Mouse (Mus musculus) G1E (cell line): Measurements from ENCODE around the gene Gm17334. TPM values are rescaled to one million over a fixed set of nuclear protein-coding genes. Genes with fewer than 3 reads are reported as not detected.
"Not testable (repeated sequence)": the region's sequence is repeated elsewhere in the genome, so short reads cannot be mapped to it uniquely, and the experiment has no call there.

Experiments
- ATAC-seq: 2 replicates; pipeline ENCODE4 v1.8.0; 2016; ENCODE audit warnings: mild to moderate bottlenecking; ENCODE audit not compliant: insufficient number of reproducible peaks, poor library complexity, low FRiP score, severe bottlenecking; ENCODE audit errors: extremely low read depth
- DNase-seq: peaks from one replicate; pipeline ENCODE4 v3.0.0; 2012; ENCODE audit warnings: low spot score
- H3K27me3 ChIP-seq: 2 replicates; pipeline ENCODE4 v1.6.1; 2012; ENCODE audit warnings: mild to moderate bottlenecking, low read length, inconsistent platforms; ENCODE audit not compliant: insufficient read depth
- H3K36me3 ChIP-seq: replicated peaks from 2 replicates; pipeline ENCODE3; 2012; ENCODE audit warnings: mild to moderate bottlenecking, inconsistent platforms
- H3K4me1 ChIP-seq: 2 replicates; pipeline ENCODE4 v1.6.1; 2012; ENCODE audit warnings: low read depth, low read length, inconsistent platforms, mixed read lengths; ENCODE audit not compliant: insufficient read depth
- H3K4me3 ChIP-seq: 2 replicates; pipeline ENCODE4 v1.5.1; 2012; ENCODE audit warnings: low read depth, mild to moderate bottlenecking, inconsistent platforms, low read length, moderate library complexity, mixed read lengths
- H3K9me3 ChIP-seq: replicated peaks from 2 replicates; pipeline ENCODE4 v1.6.1; 2012; ENCODE audit warnings: inconsistent platforms
- CTCF ChIP-seq: IDR thresholded peaks from 2 replicates; pipeline ENCODE4 v1.5.1; 2012; ENCODE audit warnings: low read depth, low read length, inconsistent platforms, mixed read lengths
- GATA1 ChIP-seq: IDR thresholded peaks from 2 replicates; pipeline ENCODE4 v1.6.1; 2012; ENCODE audit warnings: borderline replicate concordance, low read length, inconsistent platforms, mixed read lengths
- GATA2 ChIP-seq: IDR thresholded peaks from 2 replicates; pipeline ENCODE4 v1.6.1; 2012; ENCODE audit warnings: low read depth, low read length, inconsistent platforms, borderline replicate concordance
- POLR2AphosphoS5 ChIP-seq: IDR thresholded peaks from 2 replicates; pipeline ENCODE4 v1.6.1; 2012; ENCODE audit warnings: low read depth, low read length, inconsistent platforms; ENCODE audit not compliant: insufficient replicate concordance
- TAL1 ChIP-seq: conservative IDR thresholded peaks from 2 replicates; pipeline ENCODE4 v1.6.1; 2012; ENCODE audit warnings: low read depth, low read length, inconsistent platforms, mixed read lengths
- polyA plus RNA-seq: library from polyadenylated mRNA; stranded (reverse); fragments of >175 nt; gene quantifications from 2 replicates; pipeline ENCODE4 v1.2.3, GENCODE M21; 2012
- total RNA-seq, 2 experiments: library from RNA; stranded (forward) in 1 of 2; stranded (reverse) in 1 of 2; fragments of 200-1000 nt in 1 of 2; fragments of >200 nt in 1 of 2; fragmentation: Nextera tagmentation in 1 of 2; gene quantifications; 2 replicates each; pipeline ENCODE4 v1.2.3; 2014 to 2017

Gene Gm17334
- total and polyA plus RNA-seq, 3 experiments, result not detected

DNA sequence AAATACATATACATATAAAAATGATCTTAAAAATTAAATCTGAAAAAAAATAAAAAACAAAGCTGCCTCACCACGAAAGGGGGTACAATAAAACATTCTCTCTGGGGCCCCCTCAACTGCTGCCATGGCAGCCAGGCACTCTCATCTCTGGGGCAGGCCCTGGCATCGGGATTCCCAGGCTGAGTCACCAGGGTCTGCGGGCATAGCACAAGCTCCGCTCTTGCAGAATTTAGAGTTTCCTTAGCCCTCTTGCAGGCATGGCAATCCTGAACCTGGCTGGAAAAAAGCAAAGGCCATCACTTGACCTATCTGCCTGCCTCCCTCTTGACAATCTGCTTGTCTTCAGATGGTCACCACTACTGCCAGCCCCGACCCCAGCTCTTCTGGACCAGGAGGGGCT is 11.7 kb downstream of the Gm17334 start:
- H3K9me3 ChIP-seq, result no peaks in the 10 kb centered on the region
- no peak for ATAC-seq
- H3K36me3 ChIP-seq, result no peaks in the 10 kb centered on the region
- H3K4me3 ChIP-seq, result no peak overlapping the region
- TF ChIP-seq GATA1, result no peak
- TF ChIP-seq POLR2AphosphoS5, result no peak
- no peak for TF ChIP-seq GATA2
- no peak for TF ChIP-seq TAL1
- no peak for TF ChIP-seq CTCF
- H3K4me1 ChIP-seq, result peaks cover 33% of the 10 kb centered on the region
- peaks cover 44% of the 10 kb centered on the region for H3K27me3 ChIP-seq
- no peak for DNase-seq

DNA sequence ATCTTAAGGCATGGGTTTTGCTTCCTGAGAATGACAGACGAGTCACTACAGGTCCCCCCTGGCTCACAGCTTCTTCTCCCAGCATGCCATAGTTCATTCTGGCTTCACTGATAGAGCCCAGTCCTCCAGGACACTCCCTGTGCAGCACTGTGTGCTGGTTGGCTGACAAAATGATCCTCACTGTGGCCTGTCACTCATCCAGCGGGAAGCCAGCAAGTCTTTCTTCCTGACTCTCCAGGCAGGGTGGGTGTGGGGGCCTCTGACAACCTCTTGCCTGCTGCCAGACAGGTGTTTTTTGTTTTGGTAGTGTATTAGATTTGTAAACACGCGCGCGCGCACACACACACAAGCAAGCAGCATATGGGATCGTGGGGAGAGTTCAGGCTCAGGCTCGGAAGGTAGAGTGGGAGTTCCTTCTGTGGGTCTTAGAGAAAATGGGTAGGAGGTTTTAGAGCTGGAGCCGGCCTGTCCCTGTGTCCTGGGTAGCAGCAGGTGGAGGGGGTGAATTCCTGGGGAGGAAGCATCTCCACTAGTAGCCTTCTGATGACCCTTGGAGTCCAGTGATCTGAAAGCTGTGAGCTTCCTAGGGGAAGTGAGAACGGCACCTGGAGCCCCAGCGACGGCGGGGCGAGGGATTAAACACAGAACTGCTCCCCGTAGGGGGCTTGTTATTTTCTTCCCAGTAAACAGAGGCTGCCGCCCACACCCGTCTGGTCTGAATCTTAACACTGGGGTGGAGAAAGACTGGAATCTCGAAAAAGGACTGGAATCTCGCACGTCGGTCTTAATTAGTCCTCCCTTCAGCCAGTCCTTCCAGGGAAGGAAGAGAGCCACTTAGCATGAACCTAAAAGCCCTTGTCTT is 13.2 kb downstream of the Gm17334 start:
- H3K4me1 ChIP-seq, result peaks cover 28% of the 10 kb centered on the region
- no peak for ATAC-seq

DNA sequence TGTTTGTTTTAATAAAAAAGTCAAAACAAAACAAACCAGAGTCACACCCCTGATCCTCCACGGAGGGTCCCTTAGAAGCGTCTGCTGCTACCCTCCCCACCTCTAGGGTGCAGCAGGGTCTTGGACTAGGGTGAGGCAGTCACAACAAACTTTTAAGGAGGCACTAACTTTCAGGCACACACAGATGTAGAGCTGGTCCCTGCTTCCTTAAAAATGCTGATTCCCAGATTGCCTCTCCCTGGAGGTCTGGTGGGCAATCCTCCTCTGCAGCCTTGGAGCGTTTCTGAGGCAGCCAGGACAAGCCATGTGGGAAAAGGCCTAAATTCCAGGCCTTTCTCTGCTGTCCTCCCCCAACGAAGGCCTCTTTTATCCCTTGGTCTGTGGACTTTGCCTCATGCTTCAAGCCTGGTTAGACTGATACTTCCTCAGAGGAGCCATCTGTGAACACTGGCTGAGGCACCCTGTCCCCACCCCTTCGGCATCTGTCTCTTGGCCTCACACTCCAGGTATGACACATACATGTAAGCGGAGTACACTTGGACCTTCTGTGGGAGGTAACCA is 14.1 kb downstream of the Gm17334 start:
- Histone ChIP-seq H3K4me3 (no peak overlapping the region), H3K4me1 (peaks cover 19% of the 10 kb centered on the region), H3K36me3 (no peaks in the 10 kb centered on the region), H3K27me3 (peaks cover 44% of the 10 kb centered on the region), H3K9me3 (no peaks in the 10 kb centered on the region)
- DNase-seq, result no peak
- no peak for TF ChIP-seq TAL1
- TF ChIP-seq GATA2, result no peak
- ATAC-seq, result no peak

More for the DNA sequence above, 13.2 kb downstream of the Gm17334 start:
- TF ChIP-seq CTCF (no peak), TAL1 (no peak), GATA1 (no peak), POLR2AphosphoS5 (no peak), GATA2 (no peak)
- Histone ChIP-seq H3K27me3 (peaks cover 44% of the 10 kb centered on the region), H3K9me3 (no peaks in the 10 kb centered on the region), H3K36me3 (no peaks in the 10 kb centered on the region), H3K4me3 (no peak overlapping the region)
- DNase-seq, result no peak

DNA sequence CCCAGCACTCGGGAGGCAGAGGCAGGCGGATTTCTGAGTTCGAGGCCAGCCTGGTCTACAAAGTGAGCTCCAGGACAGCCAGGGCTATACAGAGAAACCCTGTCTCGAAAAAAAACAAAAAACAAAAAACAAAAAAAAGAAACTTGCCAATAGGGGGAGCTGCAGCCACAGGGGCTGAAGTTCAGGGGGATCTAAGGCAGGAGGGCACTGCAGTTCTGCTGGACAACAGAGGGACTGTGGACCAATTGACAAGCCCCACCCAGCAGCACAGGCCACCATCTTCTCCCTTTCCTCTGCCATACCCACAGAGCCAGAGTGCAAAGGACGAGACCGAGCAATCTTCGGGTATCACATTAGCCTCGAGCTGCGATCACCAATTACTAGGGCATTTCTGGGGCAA is 15.0 kb downstream of the Gm17334 start:
- Histone ChIP-seq H3K27me3 (peaks cover 43% of the 10 kb centered on the region), H3K4me1 (peaks cover 11% of the 10 kb centered on the region)
- not testable (repeated sequence) for H3K9me3 ChIP-seq, DNase-seq, ATAC-seq, H3K4me3 ChIP-seq, H3K36me3 ChIP-seq

DNA sequence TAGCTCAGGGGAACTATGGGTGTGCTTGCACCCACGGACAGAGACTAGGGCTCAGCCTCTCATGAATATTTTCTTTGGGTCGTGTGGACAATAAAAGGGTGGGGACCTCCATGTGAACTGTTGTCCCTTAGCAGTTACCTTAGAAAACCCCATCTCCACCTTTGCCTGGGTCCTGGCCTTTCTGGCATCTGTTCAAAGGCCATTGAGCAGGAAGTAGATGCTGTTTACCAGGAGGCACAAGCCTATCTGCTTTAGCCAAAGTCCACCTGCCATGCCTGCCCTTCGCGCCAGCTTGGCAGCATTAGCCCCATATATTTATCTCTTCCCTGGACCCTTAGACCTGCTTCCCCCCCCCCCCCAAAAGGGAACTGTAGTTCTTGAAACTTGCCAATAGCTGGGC is 15.4 kb downstream of the Gm17334 start:
- Histone ChIP-seq H3K36me3 (no peaks in the 10 kb centered on the region), H3K9me3 (0 out of 2 replicates have a peak, but pooled peaks cover 3% of the 10 kb centered on the region), H3K4me1 (peaks cover 7% of the 10 kb centered on the region), H3K4me3 (no peak overlapping the region), H3K27me3 (peaks cover 42% of the 10 kb centered on the region)
- no peak for TF ChIP-seq GATA1
- no peak for TF ChIP-seq TAL1
- no peak for TF ChIP-seq CTCF
- TF ChIP-seq GATA2, result no peak
- no peak for TF ChIP-seq POLR2AphosphoS5
- no peak for ATAC-seq
- no peak for DNase-seq

DNA sequence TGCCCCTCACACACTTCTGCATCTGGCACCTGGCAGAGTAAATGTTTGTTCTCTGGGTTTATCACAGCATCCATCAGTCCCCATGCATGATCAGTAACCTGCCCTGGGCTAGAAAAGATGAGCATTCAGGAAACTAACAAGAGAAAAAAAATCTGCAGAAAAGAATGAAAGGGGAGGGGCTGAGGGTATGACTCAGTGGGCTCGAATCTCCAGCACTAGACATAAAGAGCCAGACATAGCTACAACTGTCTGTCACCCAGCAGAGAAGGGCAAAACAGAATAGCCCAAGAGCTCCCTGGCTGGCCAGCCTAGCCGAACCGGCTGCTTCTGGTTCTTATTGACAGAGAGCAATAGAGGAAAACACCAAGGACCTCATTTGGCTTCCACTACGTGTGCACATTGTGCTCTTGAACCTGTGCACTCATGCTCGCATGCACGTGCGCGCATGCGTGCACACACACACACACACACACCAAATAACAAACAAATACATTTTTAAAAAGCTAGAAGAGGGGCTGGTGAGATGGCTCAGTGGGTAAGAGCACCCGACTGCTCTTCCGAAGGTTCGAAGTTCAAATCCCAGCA is 17.9 kb downstream of the Gm17334 start:
- H3K27me3 ChIP-seq, result peaks cover 22% of the 10 kb centered on the region
- no peak overlapping the region for H3K4me3 ChIP-seq
- H3K36me3 ChIP-seq, result no peaks in the 10 kb centered on the region
- H3K4me1 ChIP-seq, result peaks cover 4% of the 10 kb centered on the region; the same call in 1 of the 2 replicates
- ATAC-seq, result no peak
- DNase-seq, result no peak
- H3K9me3 ChIP-seq, result 0 out of 2 replicates have a peak, but pooled peaks cover 3% of the 10 kb centered on the region
- TF ChIP-seq CTCF (no peak), GATA1 (no peak), POLR2AphosphoS5 (no peak), TAL1 (no peak), GATA2 (no peak)
